Mouse (Mus musculus) cerebellum, adult 9-11 months (tissue): ENCODE data around the gene Olfr1331.
"Not testable (repeated sequence)": the region's sequence is repeated elsewhere in the genome, so short reads cannot be mapped to it uniquely, and the experiment has no call there.

Experiments used
- DNase-seq: peaks from one replicate; pipeline ENCODE4 v3.0.0; 2022

Gene Olfr1331

DNA sequence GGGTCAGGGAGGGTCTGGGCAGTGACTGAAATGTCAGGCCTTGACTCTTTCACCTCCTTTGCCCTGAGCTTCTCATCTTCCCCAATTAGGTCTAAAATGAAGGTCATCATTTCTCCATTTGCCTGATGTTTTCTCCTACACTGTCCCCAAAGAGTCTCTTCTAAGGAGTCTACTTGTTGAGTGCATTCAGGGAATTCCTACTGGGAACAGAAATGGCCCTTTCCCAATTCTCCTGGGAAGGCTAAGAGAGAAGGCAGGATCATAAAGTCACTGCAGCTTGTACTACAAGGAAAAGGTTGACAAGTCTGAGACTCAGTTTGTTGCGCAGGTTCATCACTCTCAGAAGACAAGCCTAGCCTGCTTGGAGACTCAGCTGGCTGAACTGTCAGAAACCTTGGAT is at the start of gene Olfr1331:
Gene Olfr1331, plus strand, starts transcription at position 301 of the 400 bp plus-strand sequence.
- no peak for DNase-seq

DNA sequence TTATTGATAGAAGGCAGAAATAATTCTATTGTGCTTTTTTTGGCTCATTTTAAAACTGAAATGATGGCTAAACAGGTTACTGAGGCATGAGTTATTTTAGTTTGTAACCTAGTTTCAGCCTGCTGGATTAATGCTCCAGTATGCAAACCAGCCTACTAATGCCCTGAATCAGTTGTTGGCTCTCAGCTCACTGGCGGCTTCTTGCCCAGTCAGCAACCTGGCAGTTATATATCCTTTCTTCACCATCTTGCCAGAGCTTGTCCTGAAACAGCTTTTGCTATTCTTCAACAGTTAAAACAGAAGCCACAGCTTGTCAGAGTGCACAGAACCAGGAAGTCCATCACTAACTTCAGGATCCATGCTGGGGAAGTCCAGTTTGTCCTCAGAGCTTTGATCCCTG is 45.5 kb upstream of the Olfr1331 start:
- DNase-seq, result no peak

DNA sequence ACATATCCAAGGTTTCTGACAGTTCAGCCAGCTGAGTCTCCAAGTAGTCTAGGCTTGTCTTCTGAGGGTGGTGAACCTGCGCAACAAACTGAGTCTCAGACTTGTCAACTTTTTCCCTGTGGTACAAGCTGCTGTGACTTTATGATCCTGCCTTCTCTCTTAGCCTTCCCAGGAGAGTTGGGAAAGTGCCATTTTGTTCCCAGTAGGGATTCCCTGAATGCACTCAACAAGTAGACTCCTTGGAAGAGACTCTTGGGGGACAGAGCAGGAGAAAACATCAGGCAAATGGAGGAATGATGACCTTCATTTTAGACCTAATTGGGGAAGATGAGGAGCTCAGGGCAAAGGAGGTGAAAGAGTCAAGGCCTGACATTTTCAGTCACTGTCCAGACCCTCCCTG is 28.3 kb upstream of the Olfr1331 start, which contains the start of gene Olfr1333:
Gene Olfr1333, minus strand, starts transcription at position 101 of the 400 bp plus-strand sequence.
- DNase-seq, result no peak

DNA sequence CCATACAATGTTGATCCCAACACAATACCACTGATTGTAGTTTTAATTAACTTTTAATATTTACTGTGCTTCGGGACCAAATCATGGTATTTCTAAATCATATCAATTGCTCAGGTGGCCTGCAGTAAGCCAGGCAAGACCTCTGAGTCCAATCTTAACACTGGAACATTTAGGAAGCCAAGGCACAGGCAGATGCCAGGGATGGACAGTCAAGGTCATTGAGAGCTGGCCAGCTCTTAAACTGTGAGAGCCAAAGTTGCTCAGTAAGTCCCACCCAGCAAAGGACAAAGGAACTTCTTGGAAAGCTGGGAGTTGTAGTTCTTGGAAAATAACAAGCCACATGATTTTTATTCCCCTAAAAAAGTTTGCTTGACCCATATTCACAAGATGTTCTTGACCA is 2.7 kb upstream of the Olfr1331 start:
- no peak for DNase-seq

DNA sequence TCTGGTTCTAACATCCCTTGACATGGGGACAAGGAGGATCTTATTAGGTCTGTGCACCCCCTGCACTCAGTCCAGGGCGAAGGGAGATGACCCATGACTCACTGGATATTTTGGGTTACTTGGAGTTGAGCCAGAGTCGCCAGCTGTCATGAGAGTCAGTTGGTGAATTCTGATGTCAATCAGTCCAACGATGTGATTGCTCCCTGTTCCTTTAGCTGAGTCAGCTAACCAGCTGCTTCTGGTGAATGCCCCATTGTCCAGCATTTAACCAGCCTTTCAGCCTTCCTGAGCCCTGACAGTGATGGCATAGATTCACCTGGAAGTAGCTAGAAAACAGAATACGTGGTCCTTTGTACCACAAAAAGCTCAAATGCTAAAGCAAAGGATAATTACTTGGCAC is 1.7 kb upstream of the Olfr1331 start:
- peak; percentile 3 for DNase-seq

DNA sequence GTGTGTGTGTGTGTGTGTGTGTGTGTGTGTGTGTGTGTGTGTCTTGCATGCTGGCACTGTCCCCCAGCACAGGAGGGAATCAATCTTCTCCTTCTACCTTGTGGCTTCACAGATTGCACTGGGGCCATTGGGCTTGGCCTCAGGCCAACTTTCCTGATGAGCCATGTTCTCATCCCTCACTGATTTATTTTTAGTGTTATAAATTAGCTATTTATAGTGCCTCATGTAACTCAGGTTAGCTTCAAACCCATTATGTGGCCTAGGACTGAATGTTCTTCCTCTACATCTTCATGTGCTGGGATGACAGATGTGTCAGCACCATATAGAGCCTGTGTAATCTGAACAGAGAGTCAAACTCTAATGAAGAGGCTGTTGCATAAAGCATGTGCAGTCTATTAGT is 3.1 kb downstream of the Olfr1331 start:
- DNase-seq, result peak; percentile 4

DNA sequence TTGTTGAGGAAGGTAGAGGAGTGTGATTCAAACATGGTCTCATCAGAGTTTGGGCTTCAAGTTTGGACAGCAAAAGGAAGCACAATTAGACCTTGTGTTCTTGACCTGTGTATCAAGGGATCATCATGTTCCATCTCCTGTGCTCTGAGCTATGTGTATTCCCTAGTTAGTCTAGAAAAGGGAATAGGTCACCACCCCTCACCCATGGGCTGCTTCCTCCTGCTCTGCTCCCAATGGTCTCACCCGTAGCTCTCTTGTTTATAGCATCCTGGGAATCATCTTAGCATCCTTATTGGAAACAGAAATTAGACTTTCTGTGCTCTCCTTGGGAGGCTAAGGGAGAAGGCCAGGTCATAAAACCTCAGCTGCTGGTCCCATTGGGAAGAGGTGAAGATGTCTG is 23.8 kb downstream of the Olfr1331 start, which contains the start of gene Olfr1330:
Gene Olfr1330, plus strand, starts transcription at position 301 of the 400 bp plus-strand sequence.
- no peak for DNase-seq

DNA sequence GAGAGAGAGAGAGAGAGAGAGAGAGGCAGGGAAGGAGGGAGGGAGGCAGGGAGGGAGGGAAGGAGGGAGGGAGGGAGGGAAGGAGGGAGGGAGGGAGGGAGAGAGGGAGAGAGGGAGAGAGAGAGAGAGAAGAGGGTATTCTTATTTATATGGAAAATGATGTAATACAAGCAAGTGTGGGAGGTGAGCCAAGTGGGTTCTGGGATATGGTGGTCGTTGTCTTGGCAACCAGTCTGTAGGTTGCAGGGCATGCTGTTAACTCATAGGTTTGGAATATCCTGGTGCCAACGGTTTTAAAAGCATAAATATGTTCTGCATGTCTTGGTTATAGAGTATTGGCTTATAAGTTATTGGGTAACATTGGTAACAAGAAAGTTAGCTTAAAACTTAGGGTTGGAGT is 37.5 kb downstream of the Olfr1331 start:
- DNase-seq, result no peak

DNA sequence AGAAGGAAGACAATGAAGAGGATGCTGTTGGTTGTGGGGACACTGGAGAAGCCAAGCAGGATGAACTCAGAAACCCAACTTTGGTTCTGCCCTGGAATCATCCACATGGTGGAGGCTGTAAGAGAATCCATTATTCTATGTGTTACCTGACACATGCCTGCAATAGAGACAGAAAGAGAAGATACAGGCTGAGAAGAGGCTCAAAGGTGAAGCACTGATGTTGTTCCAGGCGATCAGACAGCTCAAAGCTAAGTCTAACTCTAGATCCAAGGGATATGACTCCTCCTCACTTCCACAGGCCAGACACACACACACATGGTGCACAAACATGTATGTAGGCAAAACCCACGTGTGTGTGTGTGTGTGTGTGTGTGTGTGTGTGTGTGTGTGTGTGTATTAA is 52.9 kb downstream of the Olfr1331 start, which contains the start of gene Olfr1329:
Gene Olfr1329, minus strand, starts transcription at position 101 of the 400 bp plus-strand sequence.
- not testable (repeated sequence) for DNase-seq
